Mouse (Mus musculus) G1E-ER4 (cell line): ENCODE results near the gene 1600014C10Rik. TPM values are rescaled to one million over a fixed set of nuclear protein-coding genes. Genes with fewer than 3 reads are reported as not detected.

Source experiments
- GATA1 ChIP-seq: IDR thresholded peaks from one replicate; pipeline ENCODE4 v1.8.0; 2012; ENCODE audit warnings: low read length, inconsistent platforms
- polyA plus RNA-seq: library from polyadenylated mRNA; stranded (reverse); fragments of >175 nt; gene quantifications from 2 replicates; pipeline ENCODE4 v1.2.3, GENCODE M21; 2012

Gene 1600014C10Rik
- polyA plus RNA-seq, 1 experiment, result 12.3 TPM

DNA sequence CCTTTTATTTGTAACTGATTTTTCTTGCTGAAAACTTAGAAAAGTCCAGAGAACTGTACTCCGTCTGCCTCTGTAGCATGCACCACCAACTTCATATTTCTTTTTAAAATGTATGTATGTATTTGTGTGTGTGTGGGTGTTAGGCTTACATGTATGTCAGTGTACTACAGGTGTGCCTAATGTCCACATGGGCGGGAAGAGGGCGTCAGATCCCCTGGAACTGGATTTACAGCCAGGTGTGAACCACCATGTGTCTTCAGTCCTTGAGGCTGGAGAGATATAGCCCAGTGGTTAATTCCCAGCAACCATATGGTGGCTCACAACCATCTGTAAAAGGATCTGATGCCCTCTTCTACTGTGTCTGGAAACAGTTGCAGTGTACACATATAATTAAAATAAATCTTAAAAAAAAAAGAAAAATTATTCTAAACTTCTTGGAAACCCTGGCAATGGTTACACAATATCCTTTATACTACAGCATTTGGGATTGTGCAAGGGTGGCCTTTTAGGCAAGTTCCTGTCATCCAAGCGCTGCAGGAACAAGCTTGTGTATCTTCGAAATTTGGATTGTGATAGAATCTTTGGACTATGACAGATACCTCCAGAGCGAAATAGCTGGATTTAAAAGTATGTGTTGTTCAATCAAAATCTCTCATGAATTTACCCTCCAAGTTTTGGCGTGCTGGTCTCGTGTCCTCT, 17.0 kb downstream of the 1600014C10Rik start:
- no peak for TF ChIP-seq GATA1

DNA sequence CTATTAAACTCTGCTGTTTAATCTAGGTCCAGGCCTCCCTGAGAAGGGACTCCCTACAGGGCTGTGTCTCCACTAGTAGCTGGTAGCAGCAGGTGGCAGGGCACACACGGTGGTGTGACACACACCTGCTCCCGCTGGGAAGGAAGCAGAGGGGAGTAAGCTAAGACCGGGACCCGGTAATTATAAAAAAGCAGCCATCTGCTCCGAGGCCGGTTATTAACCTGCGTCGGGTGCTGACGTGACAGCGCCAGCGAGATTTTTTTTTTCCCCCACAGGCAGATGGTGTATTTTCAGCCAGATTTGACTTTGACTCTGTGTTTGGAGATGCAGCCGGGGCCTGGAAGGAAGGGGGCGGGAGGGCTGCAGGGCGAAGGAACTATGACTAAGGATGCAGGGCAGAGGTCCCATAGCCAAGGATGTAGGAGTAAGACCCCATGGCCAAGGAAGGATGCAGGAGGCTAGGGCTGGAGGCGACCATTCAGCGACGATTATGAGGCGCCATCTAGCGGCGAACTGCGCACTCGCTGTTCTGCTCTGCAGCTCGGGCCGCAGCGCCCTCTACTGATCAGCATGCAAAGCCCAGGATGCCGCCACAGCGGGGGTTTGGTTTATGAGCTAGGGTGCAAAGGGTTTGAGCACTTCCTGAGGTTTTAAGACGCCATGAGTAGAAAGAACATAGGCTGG, 17.7 kb downstream of the 1600014C10Rik start:
- TF ChIP-seq GATA1, result no peak

DNA sequence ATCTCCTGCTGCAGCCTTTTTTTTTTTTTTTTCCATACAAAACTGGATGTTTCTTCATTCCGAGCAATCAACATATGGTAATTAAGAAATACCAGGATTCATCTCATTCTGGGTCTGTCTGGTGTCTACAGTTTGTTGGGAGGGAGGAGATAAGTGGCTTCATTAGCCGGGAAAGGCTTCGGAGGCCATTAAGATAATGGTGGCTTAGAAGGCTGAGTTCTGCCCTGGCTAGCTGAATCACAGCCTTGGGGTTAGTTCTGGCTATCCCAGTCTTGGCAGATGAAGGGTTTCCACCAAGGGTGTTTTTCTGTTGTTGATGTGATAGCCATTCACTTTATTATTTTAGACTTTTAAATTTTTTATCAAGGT, 18.3 kb downstream of the 1600014C10Rik start:
- no peak for TF ChIP-seq GATA1

DNA sequence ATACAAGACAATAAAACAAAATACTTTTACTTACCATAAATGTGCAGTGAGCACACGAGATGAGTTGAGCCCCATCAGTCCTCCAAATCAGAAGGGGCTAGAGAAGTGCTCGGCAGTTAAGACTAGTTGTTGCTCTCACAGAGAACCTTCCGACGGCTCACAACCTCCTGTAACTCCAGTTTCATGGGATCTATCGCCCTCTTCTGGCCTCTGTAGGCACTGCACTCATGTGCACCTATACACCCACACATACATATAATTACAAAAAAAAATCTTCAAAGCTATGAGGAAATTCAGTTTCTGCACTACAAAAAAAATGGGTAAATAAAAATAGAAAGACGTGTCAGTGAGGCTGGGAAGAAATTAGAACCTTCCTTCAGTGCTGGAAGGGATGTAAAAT, 21.3 kb downstream of the 1600014C10Rik start:
- TF ChIP-seq GATA1, result no peak

DNA sequence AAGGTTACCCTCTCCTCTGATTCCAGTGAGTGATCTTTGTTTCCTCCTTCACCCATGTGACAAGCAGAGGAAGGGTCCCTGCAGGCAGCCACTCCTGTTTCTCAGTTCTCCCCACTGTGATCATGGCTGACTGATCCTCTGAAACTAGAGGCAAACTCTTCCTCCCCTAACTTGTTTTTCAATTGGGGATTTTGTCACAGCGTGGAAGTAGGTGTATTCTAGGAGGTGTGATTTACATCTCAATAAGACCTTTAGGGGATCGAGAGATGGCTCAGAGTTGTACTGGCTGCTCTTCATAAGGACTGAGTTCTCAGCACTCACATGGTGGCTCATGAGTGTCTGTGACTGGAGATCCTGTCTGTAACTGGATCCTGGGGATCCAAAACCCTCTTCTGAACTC, 22.8 kb downstream of the 1600014C10Rik start:
- TF ChIP-seq GATA1, result no peak

DNA sequence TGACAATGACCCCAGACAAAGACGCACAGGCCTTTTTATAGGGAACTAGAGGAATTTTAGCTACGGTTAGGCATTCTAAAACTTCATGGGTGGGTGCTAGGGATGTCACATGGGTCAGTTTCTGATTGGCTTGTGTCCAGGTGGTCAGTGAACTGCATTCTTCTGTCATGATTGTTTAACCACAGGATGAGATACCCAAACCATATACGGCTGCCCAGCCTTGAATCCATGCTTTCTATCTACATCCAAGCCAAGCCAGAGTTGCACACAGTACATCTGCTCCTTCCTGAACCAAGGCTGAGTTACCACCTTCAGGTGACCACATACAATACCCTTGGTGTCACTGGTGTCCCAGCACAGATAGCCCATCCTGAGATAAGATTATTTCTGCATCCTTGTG, 23.5 kb downstream of the 1600014C10Rik start:
- TF ChIP-seq GATA1, result no peak

DNA sequence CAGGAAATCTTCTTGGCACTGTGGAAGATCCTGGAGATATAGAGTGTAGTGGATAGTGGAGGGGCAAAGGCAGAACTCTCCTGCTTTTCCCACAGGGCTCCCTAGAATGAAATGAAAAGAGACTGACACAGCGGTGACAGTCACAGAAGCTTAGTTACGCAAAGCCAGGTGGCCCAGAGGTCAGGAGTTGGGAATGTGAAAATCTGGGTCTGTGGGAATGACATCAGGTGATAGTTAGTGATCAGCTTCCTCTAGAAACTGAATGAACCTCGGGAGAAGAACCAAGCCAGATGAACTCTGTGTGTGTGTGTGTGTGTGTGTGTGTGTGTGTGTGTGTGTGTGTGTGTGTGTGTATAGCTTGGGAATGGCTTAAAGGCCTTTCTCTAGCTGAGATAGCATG, 26.0 kb downstream of the 1600014C10Rik start:
- TF ChIP-seq GATA1, result no peak

DNA sequence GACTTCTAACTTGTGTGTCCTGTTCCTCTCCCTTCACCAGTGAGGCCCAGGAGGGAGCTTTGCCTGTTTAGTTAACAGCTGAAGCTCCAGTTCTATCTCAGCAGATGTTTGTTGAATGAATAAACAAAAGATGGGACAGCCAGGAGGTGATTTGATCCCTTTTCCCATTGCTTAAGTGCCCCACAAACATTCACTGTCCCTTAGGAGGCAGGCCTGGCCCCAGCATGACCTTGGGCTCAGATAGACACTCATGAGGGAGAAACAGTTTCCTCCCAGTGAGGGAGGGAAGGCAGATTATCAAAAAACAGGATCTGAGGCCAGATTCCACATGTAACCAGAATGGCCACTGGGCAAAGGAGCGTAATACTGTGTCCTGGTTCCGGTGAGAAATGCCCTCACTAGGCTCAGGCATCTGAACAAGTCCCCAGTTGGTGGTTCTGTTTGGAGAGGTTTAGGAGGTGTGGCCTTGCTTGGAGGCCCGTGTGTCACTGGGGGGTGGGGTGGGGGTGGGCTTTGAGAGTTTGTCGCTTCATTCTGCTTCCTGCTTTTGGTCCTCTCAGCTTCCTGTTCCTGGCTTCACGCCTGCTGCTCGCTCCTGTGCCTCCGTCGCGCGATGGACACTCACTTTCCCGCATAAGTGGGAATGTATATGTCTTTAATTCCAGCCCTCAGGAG, 26.6 kb downstream of the 1600014C10Rik start:
- no peak for TF ChIP-seq GATA1

DNA sequence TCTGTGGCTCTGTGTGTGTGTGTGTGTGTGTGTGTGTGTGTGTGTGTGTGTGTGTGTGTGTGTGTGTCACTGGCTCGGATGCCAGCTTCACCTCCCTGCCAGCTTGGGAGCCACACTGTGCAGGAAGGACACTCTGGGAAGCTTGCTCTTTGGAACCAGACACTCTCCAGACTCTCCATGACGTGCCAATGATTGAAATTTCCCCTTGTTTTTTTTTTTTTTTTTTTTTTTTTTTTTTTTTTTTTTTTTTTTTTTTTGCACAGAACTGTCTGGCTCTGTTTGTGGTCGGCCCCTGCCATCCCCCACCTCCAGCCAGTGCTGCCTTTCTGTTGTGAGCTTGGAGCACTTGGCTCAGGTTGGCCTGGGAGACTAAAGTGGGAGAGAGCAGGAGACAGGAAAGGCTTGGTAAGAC, 29.6 kb downstream of the 1600014C10Rik start:
- no peak for TF ChIP-seq GATA1

DNA sequence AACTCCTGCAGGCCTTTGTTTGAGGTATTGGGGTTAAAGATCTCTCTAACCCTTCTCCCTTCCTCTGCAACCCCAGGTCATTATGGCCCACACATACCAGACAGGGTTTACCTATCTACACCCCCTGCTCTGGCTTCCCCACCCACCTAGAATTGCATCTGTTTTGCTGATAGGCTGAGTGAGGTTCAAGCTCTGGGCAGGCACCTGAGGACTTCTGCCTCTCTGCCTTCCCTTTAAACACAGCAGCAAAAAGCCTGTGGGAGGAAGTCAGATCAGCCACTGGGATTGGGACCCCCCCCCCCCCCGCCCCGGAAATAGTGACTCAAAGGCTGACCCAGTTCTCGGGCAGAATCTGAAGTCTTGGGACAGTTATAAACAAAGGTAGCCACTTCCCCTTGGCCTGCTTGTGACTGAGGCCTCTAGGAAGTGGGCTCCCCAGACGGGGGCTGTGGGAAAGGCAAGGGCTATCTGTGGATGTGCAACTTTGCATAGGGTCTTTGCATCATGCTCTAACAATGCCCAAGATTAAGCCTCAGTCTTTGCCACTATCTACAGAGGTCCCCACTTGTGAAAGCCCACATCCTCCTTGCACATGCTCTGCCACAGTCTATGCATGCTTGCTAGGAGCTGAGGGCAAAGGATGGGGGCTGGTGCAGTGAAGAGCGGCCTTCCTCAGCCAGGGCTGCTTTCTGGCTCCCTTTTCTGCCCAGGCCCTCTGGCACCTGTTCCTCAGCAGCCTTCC, 31.6 kb downstream of the 1600014C10Rik start:
- no peak for TF ChIP-seq GATA1

DNA sequence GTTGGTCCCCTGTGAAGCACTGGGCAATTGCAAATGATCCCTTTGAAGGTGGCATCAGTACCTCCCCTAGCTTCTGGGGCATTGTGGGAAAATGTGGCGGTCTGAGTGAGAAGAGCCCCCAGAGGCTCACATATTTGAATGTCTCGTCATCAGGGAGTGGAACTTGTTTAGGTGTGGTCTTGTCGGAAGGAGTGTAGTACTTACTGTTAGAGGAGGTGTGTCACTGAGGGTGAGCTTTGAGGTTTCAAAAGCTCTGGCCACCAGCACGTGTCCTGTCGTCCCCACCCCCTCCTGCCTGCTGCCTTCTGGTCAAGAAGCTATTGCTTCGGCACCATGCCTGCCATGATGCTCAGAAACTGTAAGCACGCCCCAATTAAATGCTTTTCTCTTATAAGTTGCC, 32.3 kb downstream of the 1600014C10Rik start:
- TF ChIP-seq GATA1, result no peak

DNA sequence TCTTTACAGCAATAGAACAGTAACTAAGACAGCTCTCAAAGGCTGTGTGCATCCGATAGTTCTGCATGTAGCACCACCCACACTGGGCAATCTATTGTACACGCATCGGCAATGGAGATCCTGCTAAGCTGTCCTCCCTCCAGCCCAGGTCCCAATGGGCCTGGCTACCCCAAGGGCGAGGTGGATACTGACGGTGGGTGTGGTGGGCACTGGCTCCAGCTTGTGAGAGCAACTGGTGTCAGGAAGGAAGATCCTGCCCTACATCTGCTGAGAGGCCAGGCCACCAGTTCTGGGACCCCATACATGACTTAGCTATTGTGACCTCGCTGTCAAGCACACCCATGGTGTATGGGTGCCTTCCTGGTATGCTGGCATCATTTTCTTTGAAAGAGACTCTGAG, 32.7 kb downstream of the 1600014C10Rik start:
- no peak for TF ChIP-seq GATA1

DNA sequence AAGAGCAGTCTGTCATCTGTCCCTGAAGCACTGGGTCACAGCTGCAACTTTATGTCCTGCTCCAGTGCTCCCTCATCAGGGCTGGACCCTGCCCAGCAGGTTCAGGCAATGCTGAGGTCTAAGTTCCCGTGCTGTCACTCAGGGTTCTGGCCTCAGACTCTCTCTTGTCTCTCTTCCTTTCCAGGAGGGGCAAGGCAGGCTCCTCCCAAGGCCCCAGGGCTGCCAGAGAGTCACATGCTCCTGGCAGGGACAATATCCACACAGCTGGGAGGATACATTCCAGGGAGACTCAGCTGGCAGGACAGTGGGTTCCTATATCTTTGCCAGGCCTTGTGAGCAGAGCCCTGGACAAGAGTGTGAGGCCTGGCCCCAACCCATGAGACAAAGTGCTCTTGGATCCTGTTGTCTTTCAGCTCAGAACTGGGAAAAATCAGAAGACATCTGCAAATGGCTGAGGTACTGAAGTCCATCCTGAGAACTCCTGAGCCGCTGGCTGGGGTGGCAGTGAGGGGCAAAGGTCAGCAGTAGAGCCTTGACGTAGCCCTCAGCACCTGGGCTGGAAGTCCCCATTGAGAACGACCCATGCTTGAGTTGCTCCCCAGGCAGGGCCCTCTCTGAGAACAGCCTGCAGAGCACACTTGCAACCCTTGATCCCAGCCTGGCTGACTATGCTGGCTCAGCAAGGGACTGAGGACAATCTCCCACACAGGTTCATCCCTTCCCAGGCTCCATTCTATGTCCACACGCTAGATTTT, 34.6 kb downstream of the 1600014C10Rik start:
- no peak for TF ChIP-seq GATA1

DNA sequence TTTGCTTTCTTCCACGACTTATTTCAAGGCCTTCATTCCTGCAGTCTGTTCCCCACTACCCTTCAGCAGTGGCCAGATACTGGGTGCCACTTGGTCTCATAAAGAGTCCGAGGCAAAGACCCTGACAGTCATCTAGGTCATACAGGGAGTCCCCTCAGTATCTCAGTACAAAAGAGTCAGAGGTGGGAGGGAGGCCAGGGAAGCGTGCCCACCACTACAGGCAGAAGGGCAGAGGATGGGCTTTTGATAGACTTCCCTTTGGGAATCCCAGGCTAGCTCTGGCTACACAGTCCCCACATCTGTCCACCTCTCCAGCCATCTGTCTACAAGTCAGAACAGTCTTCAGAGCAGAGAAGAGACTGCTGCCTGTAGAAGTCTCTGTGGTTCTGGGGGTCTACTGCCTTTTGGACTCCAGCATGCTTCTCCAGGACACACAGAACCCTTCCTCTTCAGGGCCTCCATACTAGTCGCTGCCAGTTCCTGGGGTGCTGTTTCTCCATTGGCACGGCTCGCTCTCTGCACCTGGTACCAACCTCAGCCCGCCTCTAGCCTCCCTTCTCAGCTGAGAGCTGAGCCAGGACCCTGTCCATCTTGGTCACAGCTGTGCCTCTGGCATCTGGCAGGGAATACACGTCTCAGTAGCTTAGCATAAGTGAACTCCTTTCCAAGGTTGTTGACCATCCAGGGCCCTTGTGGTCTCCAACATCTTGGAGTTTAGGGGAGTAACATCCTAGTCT, 35.8 kb downstream of the 1600014C10Rik start:
- no peak for TF ChIP-seq GATA1

DNA sequence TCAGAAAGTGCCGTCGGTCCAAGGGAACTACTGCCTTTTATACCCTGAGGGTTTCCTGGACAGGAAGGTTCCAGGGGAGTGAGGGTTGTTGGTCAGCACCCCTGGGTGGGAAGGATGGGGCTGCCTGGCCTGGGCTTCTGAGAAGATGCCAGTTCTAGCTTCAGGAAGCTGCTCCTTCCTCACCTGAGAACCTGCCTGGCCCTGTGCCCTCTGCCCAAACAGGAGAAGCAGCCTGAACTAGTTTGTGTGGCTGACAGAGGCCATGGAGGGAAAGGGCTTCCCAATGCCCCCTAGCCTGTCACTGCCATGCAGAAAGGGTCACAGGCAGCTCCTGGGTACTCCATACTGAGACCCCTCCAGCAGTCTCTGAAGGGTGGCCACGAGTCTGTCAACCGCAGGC, 36.5 kb downstream of the 1600014C10Rik start:
- no peak for TF ChIP-seq GATA1
